Mouse (Mus musculus) activated CD4-positive, CD25-positive, alpha-beta regulatory T cell, adult 9 weeks (primary cell): ENCODE measurements around the gene Zfp954. TPM values are rescaled to one million over a fixed set of nuclear protein-coding genes. Genes with fewer than 3 reads are reported as not detected.

Source experiments
- polyA plus RNA-seq: library from polyadenylated mRNA; unstranded; fragments of 100-300 nt; shearing (Covaris generic); gene quantifications from one replicate; pipeline ENCODE4 v1.2.1, GENCODE M21; 2017

Zfp954 gene
- 35.7 TPM for polyA plus RNA-seq

GRCm38 (mm10) chr7:7120921-7121601 lies at the start of gene Zfp954:
Gene Zfp954 (minus strand): TSS chr7:7121488.

DNA sequence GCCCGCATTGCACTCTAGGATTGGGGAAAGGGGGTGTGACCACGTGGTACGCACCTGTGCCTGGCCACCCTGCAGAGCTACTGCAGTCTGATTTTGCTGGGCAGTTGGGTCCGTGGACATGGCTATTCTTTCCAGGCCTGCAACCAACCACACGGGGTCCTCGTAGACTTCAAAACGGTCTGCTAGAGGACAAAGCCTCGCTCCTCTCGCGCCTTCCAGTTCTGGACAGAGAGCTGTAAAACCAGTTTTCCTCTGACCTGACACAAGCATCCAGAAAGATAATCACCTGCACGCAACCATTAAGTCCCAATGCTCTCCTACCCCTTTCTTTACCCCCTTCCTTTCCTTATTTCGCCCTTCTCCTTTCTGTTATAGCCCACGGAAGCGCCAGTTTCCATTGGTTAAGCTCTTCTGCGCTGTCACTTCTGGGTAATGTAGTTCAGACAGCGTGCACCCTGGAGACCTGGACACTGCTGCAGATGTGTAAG lies 15.1 kb upstream of the Zfp954 start, which contains the start of gene Zfp773:
TSS of gene Zfp773 (minus strand) at position 377 of the 488 bp plus-strand sequence.

Other genes with a start within 250 kb of the Zfp954 start
- gene Aurkc, start 126.2 kb downstream of the Zfp954 start, polyA plus RNA-seq = not detected
- 14.2 TPM for gene Zfp773, start 15.3 kb upstream of the Zfp954 start, polyA plus RNA-seq
- 3.5 TPM for gene Zfp418, start 49.8 kb upstream of the Zfp954 start, polyA plus RNA-seq
- 4.7 TPM for gene Zfp772, start 88.5 kb upstream of the Zfp954 start, polyA plus RNA-seq
- 0.11 TPM for gene Vmn2r29, start 125.8 kb upstream of the Zfp954 start, polyA plus RNA-seq
- 2.1 TPM for gene Gm45844, start 156.8 kb upstream of the Zfp954 start, polyA plus RNA-seq
- gene Clcn4, start 179.4 kb upstream of the Zfp954 start, polyA plus RNA-seq = 82.6 TPM
- gene Vmn2r30, start 216.1 kb upstream of the Zfp954 start, polyA plus RNA-seq = not detected